Mouse (Mus musculus) midbrain, embryonic 14.5 days (tissue): ENCODE data around the gene Kidins220. TPM values are rescaled to one million over a fixed set of nuclear protein-coding genes. Genes with fewer than 3 reads are reported as not detected.

ENCODE experiments used
- ATAC-seq: fragments of 200-750 bp; cut with Nextera tagmentation; 2 replicates; pipeline ENCODE4 v1.8.0; 2017; ENCODE audit warnings: moderate number of reproducible peaks, moderate library complexity; ENCODE audit not compliant: low FRiP score, low TSS enrichment
- DNase-seq: peaks from one replicate; pipeline ENCODE4 v3.0.0-alpha.2; 2015
- H3K27ac ChIP-seq: fragments of 300-500 bp; sonication (generic); replicated peaks from 2 replicates; pipeline ENCODE4 v1.5.1; 2014; ENCODE audit warnings: mild to moderate bottlenecking, low read depth, low read length, moderate library complexity
- H3K27me3 ChIP-seq: fragments of 300-500 bp; sonication (generic); 2 replicates; pipeline ENCODE4 v1.6.1; 2014; ENCODE audit warnings: low read length, control low read depth, mixed read lengths; ENCODE audit not compliant: control insufficient read depth, insufficient read depth
- H3K36me3 ChIP-seq: fragments of 300-500 bp; sonication (generic); 2 replicates; pipeline ENCODE4 v1.6.1; 2014; ENCODE audit warnings: low read length, control low read depth; ENCODE audit not compliant: control insufficient read depth, insufficient read depth
- H3K4me1 ChIP-seq: fragments of 300-500 bp; sonication (generic); 2 replicates; pipeline ENCODE4 v1.6.1; 2014; ENCODE audit warnings: mild to moderate bottlenecking, antibody characterized with exemption, low read length, control low read depth; ENCODE audit not compliant: control insufficient read depth, insufficient read depth
- H3K4me2 ChIP-seq: fragments of 300-500 bp; sonication (generic); 2 replicates; pipeline ENCODE4 v1.6.1; 2014; ENCODE audit warnings: mild to moderate bottlenecking, low read length, moderate library complexity
- H3K4me3 ChIP-seq: fragments of 300-500 bp; sonication (generic); replicated peaks from 2 replicates; pipeline ENCODE4 v1.5.1; 2014; ENCODE audit warnings: low read depth, low read length
- H3K9ac ChIP-seq: fragments of 300-500 bp; sonication (generic); replicated peaks from 2 replicates; pipeline ENCODE4 v1.6.1; 2014; ENCODE audit warnings: mild to moderate bottlenecking, low read length, moderate library complexity
- H3K9me3 ChIP-seq: fragments of 300-500 bp; sonication (generic); 2 replicates; pipeline ENCODE4 v1.6.1; 2016; ENCODE audit warnings: low read length, control low read depth, mixed read lengths; ENCODE audit not compliant: control insufficient read depth
- WGBS: fragments of 180-500 bp; shearing (Covaris S2); extraction: QIAGEN DNeasy Blood & Tissue Kit; methylation state at CpG from one replicate; pipeline ENCODE4 v1.1.7; 2014; 5-methylcytosine and 5-hydroxymethylcytosine counted together
- polyA plus RNA-seq: library from polyadenylated mRNA; unstranded; fragments of >200 nt; fragmentation: Nextera tagmentation; extraction: Ambion mirVana; gene quantifications from 2 replicates; pipeline ENCODE4 v1.2.1, GENCODE M21; 2014

Kidins220 gene
- polyA plus RNA-seq, 1 experiment from 2014 or later = 188 TPM

DNA sequence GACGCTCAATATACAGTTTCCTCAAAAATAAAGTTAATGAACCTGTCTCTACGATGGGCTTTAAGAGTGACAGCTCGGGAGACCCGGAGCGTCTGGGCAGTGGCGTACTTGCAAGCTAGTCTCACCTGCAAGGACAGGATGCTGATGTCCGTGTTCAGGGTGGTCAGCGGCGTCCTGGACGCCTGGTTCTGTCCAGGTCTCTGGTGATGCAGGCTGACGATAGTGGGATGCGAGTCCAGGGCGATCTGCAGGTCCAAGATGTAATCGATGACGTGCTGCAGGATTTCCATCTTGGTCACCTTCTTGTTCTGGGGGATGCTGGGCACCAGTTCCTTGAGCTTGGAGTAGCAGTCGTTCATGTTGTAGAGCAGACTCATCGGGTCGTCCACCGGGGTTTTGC is 120.8 kb downstream of the Kidins220 start:
- Histone ChIP-seq H3K4me2 (peak overlapping the region; percentile 97), H3K36me3 (no peaks in the 10 kb centered on the region), H3K4me1 (peaks cover 33% of the 10 kb centered on the region), H3K27ac (peak overlapping the region; percentile 50), H3K9ac (peak overlapping the region; percentile 61), H3K4me3 (peak overlapping the region; percentile 51), H3K9me3 (no peaks in the 10 kb centered on the region), H3K27me3 (no peaks in the 10 kb centered on the region; the same call in 1 of the 2 replicates)
- ATAC-seq = peak; percentile 1; the same call in 1 of the 2 replicates
- DNase-seq = no peak
- under 1% methylated on average over 19 of the region's 19 CpGs for WGBS

DNA sequence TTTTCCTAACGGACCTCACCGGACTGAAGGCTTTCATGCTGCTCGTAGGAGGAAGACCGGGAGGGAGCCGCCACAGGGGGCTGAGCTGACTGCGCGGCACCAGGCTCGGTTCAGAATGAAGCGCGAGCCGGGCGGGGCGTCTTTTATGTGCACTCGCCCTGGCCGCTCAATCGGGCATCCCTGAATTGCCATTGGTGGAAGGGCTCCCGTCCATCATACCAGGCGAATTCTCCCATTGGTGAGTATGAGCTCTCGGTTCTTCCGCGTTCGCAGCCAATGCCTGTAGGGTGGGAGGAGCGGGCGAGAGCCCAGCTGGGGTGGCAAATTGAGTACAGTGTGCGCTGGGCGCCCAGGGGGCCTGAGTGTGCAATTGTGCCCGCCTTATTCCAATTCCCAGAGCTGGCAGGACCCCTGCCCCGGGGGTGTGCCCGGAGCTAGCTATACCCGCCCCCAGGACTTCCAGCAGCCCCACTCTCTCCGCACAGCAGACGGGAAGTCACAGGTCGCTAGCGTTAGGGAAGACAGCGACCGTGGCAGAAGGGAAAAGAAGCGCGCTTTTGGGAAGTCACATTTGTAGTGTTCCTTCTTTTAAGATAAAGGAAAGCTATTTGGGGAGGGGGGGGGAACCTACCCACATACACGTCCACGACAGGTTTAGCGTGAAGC is 121.4 kb downstream of the Kidins220 start:
- under 1% methylated on average over 41 of the region's 41 CpGs for WGBS
- Histone ChIP-seq H3K4me3 (peak overlapping the region; percentile 51), H3K4me2 (peak overlapping the region; percentile 97), H3K36me3 (no peaks in the 10 kb centered on the region), H3K9me3 (no peaks in the 10 kb centered on the region), H3K27me3 (no peaks in the 10 kb centered on the region; the same call in 1 of the 2 replicates), H3K27ac (peak overlapping the region; percentile 62), H3K4me1 (peaks cover 39% of the 10 kb centered on the region), H3K9ac (peak overlapping the region; percentile 61)
- DNase-seq (peak; percentile 98), ATAC-seq (peak; percentile 90)

DNA sequence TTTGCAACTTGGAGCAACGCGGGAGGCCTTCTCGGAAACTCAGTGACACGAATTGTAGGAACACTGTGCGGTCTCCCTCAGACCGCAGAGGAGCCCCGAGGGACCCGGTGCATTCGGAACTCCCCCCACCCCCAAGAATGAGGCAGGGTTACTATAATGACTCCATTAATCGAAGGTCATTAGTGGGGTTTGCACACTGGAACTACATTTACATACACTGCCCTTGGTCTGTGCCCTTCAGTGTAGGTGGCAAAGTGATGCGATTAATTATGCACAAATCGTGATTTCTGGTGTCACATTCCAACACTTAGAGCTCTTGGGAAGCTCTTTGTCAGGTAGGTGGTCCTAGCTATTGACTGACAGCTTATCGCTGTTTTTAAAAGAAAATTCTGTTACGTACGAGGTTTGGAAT is 121.9 kb downstream of the Kidins220 start:
- Histone ChIP-seq H3K9me3 (no peaks in the 10 kb centered on the region), H3K27ac (peak overlapping the region; percentile 62), H3K27me3 (no peaks in the 10 kb centered on the region; the same call in 1 of the 2 replicates), H3K4me2 (peak overlapping the region; percentile 97), H3K36me3 (no peaks in the 10 kb centered on the region), H3K4me3 (peak overlapping the region; percentile 51), H3K4me1 (peaks cover 41% of the 10 kb centered on the region), H3K9ac (peak overlapping the region; percentile 48; the same call in 1 of the 2 replicates)
- under 1% methylated on average over 15 of the region's 15 CpGs for WGBS
- ATAC-seq = no peak
- no peak for DNase-seq

DNA sequence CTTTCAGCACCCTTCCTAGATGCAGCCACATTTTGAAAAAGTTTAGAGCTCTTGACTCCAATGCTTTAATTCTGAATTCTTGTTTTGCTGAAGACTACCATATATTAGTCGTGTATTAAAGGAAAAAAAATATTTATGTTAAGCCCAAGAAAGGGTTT is 122.2 kb downstream of the Kidins220 start, which contains the start of gene Id2:
Gene Id2 (minus strand): TSS at position 89 of the 158 bp plus-strand sequence.
- Histone ChIP-seq H3K9ac (peak within 1 kb of the TSS; percentile 71), H3K27me3 (no peaks in the 10 kb centered on the region; the same call in 1 of the 2 replicates), H3K4me1 (peaks cover 41% of the 10 kb centered on the region), H3K4me2 (peak within 1 kb of the TSS; percentile 97), H3K4me3 (peak within 1 kb of the TSS; percentile 52), H3K36me3 (no peaks in the 10 kb centered on the region), H3K9me3 (no peaks in the 10 kb centered on the region), H3K27ac (peak within 1 kb of the TSS; percentile 95)
- 0% methylated on average over 1 of the region's 1 CpGs for WGBS
- no peak for DNase-seq
- no peak for ATAC-seq

DNA sequence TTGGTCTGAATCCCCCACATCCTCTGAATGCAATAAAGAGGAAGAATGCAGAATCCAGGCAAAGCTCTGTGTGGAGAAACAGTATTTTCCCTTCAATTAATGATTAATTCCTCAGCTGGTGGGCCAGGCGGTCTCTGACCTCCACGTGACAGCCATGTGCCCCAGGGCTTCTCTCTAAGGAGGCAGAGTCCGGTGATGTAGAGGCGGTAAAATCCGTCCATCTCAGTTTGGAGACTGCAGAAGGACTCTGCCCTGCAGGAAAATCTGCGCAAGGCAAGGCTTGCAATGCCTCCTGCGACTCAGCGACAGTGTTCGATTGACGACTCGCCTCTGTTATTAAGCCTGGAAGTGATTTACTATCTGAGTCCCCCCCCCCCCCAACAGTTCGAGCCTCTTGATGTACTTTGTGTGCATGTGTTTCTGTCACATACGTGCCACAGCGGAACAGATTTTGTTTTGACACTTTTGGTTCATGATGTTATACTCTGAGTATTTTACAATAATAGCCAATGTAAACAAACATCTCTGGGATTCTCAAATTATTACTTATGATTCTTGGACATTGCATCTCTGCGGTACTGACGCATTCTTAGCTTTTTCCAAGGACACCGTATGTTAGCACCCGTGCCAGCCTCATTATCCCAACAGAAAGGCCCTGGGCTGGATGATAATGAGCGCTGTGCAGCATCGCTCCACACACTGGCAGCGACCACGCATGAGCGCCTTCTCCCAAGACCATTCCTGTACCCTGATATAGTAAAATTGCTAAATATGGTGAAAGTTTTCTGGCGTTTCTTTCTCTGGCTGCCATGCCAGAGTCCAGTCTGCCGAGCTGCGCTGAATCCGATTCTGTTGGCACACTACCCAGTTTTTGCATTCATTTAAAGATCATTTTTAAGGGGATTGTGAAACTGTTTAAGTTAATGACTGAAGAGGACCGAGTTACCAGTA is 122.8 kb downstream of the Kidins220 start:
- H3K27me3 ChIP-seq = no peaks in the 10 kb centered on the region; the same call in 1 of the 2 replicates
- DNase-seq = peak; percentile 77
- peak overlapping the region; percentile 95 for H3K27ac ChIP-seq
- H3K4me3 ChIP-seq = peak overlapping the region; percentile 52
- 1% methylated on average over 28 of the region's 28 CpGs for WGBS
- H3K36me3 ChIP-seq = no peaks in the 10 kb centered on the region
- no peaks in the 10 kb centered on the region for H3K9me3 ChIP-seq
- no peak for ATAC-seq
- peaks cover 39% of the 10 kb centered on the region for H3K4me1 ChIP-seq
- peak overlapping the region; percentile 71; the same call in 1 of the 2 replicates for H3K9ac ChIP-seq
- H3K4me2 ChIP-seq = peak overlapping the region; percentile 97

DNA sequence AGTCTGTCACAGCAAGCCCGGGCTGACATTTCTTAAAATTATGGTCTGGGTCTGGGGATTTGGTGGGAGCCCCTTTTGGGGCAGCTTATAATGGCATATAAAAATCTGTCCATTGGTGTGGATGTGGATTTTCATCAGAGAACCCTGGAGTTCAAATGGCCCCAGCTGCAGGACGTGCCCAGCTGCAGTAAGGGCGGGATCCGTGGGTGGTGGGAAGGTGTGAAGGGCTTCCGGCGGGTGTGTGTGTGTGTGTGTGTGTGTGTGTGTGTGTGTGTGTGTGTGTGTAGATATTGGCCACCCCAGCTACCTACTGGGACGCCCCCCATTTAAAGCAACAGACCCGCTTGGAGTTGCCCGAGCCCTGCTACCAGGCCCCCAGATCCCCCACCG is 123.4 kb downstream of the Kidins220 start:
- DNase-seq (no peak), ATAC-seq (no peak)
- WGBS = 1% methylated on average over 10 of the region's 10 CpGs
- Histone ChIP-seq H3K9me3 (no peaks in the 10 kb centered on the region), H3K4me2 (peak overlapping the region; percentile 97), H3K9ac (peak overlapping the region; percentile 71), H3K27ac (peak overlapping the region; percentile 95), H3K36me3 (no peaks in the 10 kb centered on the region), H3K27me3 (no peaks in the 10 kb centered on the region; the same call in 1 of the 2 replicates), H3K4me3 (peak overlapping the region; percentile 52), H3K4me1 (peaks cover 36% of the 10 kb centered on the region)

DNA sequence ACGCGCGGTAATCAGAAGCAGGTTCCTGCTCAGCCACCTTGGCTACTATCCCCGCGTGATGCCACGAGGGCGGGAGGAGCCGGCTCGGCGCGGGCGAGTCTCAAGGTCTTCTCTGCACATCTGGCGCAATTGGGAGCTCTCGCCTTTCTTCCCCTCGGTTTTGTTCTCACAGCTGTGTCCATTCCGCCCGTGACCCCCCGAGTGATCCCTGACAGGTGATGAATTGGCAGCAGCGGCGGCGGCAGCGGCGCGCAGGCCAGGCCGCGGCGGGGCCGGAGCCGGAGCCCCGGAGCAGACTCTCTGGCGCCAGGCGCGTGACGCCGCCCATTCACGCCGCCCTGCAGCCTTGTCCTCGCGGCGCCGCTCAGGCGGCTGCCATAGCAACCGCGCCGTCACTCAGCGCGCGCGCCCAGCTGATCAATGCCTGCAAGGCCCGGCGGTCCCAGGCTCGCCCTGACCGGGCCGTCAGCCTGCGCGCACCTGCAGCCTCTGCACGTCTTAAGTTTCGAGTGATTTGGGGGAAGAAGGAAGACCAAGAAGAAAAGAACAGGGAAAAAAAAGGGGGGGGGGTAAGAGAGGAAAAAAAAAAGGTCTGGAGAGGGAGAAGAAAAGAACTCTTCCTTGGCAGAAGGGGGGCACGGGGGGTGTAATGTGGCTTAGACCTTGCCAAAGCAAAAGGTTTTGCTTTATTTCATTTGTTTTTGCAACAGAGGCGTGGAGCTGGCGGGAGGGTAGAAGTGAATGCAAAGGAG is 124.0 kb downstream of the Kidins220 start:
- ATAC-seq (peak; percentile 82), DNase-seq (peak; percentile 97)
- WGBS = under 1% methylated on average over 61 of the region's 61 CpGs
- H3K36me3 ChIP-seq = no peaks in the 10 kb centered on the region
- no peaks in the 10 kb centered on the region for H3K9me3 ChIP-seq
- H3K4me1 ChIP-seq = peaks cover 36% of the 10 kb centered on the region
- H3K27me3 ChIP-seq = no peaks in the 10 kb centered on the region; the same call in 1 of the 2 replicates
- peak overlapping the region; percentile 52 for H3K4me3 ChIP-seq
- H3K27ac ChIP-seq = peak overlapping the region; percentile 95
- peak overlapping the region; percentile 71 for H3K9ac ChIP-seq
- H3K4me2 ChIP-seq = peak overlapping the region; percentile 97

DNA sequence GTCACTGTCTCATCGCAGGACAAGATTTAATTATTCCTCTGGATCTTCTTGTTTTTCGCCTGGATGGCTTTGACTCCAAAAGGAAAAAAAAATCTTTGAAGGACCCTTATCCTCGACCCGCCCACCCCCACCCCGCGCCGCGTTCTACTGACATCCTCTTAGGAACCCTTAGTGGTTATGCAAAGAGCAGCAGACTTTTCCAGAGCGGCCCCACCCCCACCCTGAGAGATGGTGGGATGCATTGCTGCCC is 124.5 kb downstream of the Kidins220 start:
- peaks cover 36% of the 10 kb centered on the region for H3K4me1 ChIP-seq
- WGBS = 1% methylated on average over 9 of the region's 9 CpGs
- peak; percentile 77 for DNase-seq

More for the DNA sequence above, 124.5 kb downstream of the Kidins220 start:
- H3K36me3 ChIP-seq = no peaks in the 10 kb centered on the region
- H3K9ac ChIP-seq = peak overlapping the region; percentile 71; the same call in 1 of the 2 replicates
- H3K27me3 ChIP-seq = no peaks in the 10 kb centered on the region; the same call in 1 of the 2 replicates
- H3K27ac ChIP-seq = peak overlapping the region; percentile 95
- ATAC-seq = peak; percentile 3; the same call in 1 of the 2 replicates
- H3K4me2 ChIP-seq = peak overlapping the region; percentile 97
- peak overlapping the region; percentile 52 for H3K4me3 ChIP-seq
- H3K9me3 ChIP-seq = no peaks in the 10 kb centered on the region
